Mouse (Mus musculus): ENCODE results near the gene Mnd1.

Gene Mnd1

DNA sequence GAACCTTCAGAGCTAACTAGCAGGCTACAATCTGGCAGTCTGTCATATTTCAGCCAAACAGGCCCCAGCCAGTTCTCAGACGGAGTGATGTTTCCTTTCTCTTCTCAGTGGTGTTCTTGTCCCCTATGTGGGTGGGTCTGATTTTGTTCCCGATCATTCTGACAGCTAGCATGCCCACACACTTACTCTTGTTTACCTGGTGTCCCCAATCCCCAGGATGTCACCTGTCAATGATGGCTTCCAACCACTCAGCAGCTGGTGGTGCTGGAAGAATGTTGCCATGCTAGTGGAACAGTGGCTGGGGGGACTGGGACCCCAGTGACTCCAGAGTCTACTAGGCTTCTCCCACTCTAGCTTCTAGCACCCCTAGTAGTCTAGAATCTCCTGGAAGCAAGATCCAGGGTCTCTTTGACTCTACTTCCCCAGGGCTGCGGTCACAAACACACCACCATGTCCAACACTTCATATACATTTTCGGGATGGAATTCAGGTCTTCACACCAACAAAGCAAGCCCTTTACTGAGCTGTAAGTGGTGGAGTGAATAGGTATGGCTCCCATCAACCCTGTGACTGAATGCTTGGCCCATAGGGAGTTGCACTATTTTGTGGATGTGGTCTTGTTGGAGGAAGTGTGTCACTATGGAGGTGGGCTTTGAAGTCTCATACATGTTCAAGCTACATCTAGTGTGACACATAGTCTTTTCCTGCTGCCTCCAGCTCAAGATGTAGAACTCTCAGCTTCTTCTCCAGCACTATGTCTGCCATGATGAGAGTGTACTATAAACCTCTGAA, 2.2 kb upstream of the Mnd1 start:
- no peak for DNase-seq (ENCODE audit: low spot score)

GRCm38 (mm10) chr3:84157011-84157410, 1.4 kb upstream of the Mnd1 start:
- no peak for DNase-seq (ENCODE audit: low spot score)

DNA sequence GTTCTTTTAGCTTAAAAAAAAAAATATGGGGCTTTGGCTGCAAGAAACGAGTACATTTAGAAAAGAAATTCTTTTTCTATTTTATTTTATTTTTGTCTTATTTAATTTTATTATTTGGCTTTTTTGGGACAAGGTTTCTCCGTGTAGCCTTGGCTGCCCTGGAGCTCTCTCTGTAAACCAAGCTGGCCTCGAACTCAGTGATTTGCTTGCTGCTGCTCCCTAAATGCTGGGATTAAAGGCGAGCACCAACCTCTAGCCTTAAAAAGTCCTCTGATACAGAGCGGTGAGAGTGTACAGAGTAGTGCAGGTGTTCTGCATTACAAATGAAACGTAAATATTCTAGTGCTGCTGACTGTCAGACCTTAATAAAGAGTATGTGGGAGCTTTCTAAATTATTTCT, 519 bp upstream of the Mnd1 start:
- no peak for DNase-seq (ENCODE audit: low spot score)

DNA sequence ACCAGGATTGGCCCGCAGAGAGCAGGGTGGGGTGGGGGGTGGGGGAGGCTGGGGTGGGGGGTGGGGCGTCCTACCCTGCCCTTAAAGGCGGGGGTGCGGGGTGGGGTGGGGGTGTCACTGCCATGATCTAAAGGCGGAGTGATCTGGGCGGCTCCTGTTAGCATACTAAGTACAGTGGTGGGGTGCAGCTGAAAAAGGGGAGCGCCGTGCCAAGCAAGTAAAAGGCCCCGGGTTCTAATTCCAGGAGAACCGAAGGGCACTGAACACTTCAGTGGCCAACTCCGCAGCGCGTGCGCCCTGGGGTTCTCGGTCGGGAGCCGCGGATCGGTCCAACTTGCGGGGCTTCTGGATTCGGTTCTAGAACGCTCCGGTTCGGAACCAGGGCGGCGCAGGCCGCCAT, 440 bp downstream of the Mnd1 start:
- DNase-seq (ENCODE audit: low spot score) = no peak

GRCm38 (mm10) chr3:84154721-84155141, 855 bp downstream of the Mnd1 start:
- no peak for DNase-seq (ENCODE audit: low spot score)

DNA sequence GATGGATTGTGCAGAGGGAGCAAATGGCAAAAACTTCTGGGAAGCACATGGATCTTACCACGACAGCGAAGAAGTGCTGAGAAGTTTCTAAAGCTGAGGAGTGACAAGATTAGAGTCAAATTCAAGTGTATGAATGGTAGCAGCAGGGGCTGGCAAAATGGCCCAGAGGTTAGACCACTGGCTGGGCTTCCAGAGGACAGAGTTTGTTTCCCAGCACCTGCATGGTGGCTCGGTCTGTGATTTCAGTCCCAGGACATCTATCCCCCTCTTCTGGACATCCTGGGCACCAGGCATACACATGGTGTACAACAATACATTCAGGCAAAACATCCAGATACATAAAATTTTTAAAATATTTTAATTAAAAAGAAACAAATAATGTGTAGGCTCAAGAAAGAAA, 5.8 kb downstream of the Mnd1 start:
- no peak for DNase-seq (ENCODE audit: low spot score)

GRCm38 (mm10) chr3:84140947-84141346, 14.6 kb downstream of the Mnd1 start:
- no peak for DNase-seq (ENCODE audit: low spot score)

- no peak for DNase-seq (ENCODE audit: low spot score)
These were observed 19.1 kb downstream of the Mnd1 start for GRCm38 (mm10) chr3:84136509-84136908.

DNA sequence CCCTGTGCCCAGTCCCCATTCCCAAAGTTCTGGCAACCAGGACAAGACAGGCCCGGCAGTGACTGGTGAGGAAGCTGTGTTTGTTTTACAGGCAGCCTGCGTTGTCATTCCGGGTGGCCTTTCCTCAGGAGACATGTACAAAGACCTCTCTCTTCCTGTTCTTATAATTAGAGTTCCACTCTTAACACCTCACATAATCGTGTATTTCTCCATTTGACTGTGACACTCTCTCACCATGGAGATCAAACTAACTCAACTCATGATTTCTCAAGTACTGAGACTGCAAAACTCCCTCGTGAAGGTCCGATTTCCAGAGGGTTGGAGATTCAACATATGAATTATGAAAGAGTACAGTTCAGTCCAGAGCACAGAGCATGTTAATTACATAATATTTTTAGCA, 19.7 kb downstream of the Mnd1 start:
- no peak for DNase-seq (ENCODE audit: low spot score)

GRCm38 (mm10) chr3:84135387-84135786, 20.2 kb downstream of the Mnd1 start:
- no peak for DNase-seq (ENCODE audit: low spot score)

DNA sequence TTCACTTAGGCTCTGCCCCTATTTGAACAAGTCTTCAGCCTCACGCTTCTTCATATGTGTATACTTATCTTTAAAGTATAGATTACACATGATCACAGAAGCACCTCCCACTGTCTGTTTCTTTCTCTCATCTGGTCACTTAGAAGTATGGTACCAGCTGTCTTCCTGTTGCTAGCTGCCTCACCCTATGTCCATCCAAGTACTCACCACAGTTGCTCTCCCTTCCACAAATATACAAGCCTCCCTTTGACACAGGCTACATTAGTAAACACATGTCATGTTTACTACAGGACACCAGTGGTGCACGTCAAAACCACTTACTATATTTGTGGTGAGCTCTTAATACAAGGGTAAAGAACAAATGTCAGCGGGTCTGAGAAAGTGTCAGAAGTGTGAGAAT, 24.2 kb downstream of the Mnd1 start:
- no peak for DNase-seq (ENCODE audit: low spot score)

- no peak for DNase-seq (ENCODE audit: low spot score)
These were observed 24.8 kb downstream of the Mnd1 start for GRCm38 (mm10) chr3:84130776-84131175.

DNA sequence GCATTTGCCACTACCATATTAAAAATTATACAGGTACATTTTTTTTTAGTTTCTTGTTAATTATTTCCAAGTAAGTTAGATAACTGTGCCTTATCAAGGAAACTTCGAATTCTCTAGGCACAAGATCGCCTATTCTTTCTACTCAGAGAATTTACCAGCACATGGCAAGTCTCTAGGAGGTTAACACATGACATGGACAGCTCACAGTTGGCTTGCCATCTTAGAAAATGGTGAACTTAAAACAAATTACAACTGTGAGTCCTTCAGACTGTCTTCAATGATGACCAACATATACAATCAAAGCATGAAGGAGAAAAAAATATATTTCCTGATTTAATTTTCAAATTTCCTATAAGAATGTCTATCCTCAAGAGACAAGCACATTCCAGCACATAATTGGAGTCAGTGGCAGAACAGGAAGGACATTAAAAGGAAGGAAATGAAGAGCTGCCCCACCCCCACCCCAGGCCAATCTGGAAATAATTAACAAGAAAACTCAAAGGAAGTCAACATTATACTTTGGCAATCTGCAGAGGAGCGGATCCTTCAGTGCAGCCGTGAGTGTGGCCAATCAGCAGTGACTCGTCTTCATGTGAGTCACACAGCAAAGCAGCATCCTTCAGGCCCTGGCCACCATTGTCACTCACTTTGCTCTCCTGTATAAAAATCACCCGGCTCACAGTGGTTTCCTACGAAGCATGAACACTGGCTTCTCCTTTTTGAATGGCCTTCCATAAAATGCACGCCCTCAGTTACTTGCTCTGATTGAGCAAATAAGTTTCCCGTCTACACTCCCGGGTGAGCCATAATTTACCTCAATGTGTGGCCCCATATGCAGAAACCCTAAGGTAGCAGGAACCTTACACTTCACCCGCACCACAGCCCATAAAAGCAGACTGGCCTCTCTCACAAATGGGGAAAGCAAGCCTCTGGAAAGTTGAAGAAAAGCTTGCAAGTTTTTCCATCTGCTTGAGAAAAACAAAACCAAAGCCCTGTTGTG, 26.4 kb downstream of the Mnd1 start:
- no peak for DNase-seq (ENCODE audit: low spot score)

GRCm38 (mm10) chr3:84127431-84127830, 28.2 kb downstream of the Mnd1 start:
- no peak for DNase-seq (ENCODE audit: low spot score)

GRCm38 (mm10) chr3:84126721-84127120, 28.9 kb downstream of the Mnd1 start:
- DNase-seq (ENCODE audit: low spot score) = no peak

- peak; percentile 22 for DNase-seq (ENCODE audit: low spot score)
These were observed 29.8 kb downstream of the Mnd1 start for GRCm38 (mm10) chr3:84125704-84126289.

GRCm38 (mm10) chr3:84123461-84123860, 32.1 kb downstream of the Mnd1 start:
- DNase-seq (ENCODE audit: low spot score) = peak; percentile 36

DNA sequence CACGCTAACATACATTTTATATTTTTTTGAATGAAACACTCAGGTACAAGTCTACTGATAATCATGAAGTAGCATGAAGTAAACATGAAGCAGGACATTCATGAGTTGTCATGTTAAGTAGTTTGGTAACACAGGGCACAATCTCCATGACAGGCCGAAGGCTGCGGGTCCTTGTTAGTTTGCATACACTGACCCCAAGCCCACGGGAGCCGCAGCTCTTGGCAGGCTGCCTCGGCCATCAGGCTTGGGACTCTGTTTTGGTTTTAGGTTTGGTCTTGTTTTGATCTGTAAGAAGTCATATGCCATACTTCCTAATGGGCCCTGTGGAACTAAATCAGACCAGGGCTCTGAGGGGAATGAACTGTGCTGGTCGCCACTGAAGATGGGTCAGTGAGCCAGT, 36.9 kb downstream of the Mnd1 start:
- no peak for DNase-seq (ENCODE audit: low spot score)

DNA sequence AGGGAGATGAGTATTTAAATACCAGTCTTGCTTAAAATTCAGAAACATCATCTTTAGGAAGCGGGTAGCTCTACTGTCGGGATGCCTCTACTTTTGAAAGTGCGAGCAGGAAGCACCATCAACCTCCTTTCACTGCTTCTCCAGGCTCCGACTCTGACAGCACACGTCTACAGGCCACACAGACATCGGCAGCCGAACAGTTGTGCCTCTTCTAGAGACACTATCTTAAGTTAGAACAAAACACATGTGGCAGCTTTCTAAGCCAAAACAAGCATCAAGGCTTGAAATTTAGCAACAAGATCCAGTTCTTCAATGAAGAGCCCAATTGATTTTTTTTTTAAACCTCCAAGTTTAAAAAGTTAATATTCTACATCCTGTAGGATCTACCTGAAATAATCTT, 37.4 kb downstream of the Mnd1 start:
- DNase-seq (ENCODE audit: low spot score) = no peak

GRCm38 (mm10) chr3:84108614-84109013, 47.0 kb downstream of the Mnd1 start:
- no peak for DNase-seq (ENCODE audit: low spot score)

GRCm38 (mm10) chr3:84106106-84106505, 49.5 kb downstream of the Mnd1 start:
- no peak for DNase-seq (ENCODE audit: low spot score)

GRCm38 (mm10) chr3:84103536-84103935, 52.0 kb downstream of the Mnd1 start:
- DNase-seq (ENCODE audit: low spot score) = no peak

DNA sequence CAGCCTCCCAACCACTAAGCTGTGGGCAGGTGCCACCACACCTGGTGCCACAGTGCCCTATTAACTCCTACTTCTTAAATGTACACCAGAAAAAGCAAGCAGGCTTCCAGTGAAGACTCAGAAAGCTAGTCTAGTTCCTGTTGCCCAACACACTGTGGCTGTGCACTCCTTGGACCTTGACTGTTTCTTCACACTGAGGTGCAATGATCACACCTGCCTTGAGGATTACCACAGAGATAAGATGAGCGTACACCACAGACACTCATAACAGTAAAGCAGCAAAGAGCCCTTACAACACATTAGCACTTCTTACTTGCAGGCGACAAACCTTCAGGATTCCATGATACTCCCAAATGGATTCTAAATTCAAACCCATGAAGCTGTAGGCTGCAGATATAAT, 62.7 kb downstream of the Mnd1 start:
- peak; percentile 6 for DNase-seq (ENCODE audit: low spot score)
